Mouse (Mus musculus): Measurements from ENCODE around the gene Krtap28-13. TPM values are rescaled to one million over a fixed set of nuclear protein-coding genes. Genes with fewer than 3 reads are reported as not detected.

Krtap28-13 gene
- polyA plus RNA-seq, 1 experiment = not detected

GRCm38 (mm10) chr1:83059278-83059677 is 1.5 kb upstream of the Krtap28-13 start, which contains the start of gene A030005K14Rik:
A030005K14Rik (minus strand) TSS chr1:83059378.
- 88% methylated on average over 9 of the region's 9 CpGs for WGBS
- Histone ChIP-seq H3K4me3 (ENCODE audit: low read depth, low read length) (no peak within 1 kb of the TSS), H3K36me3 (ENCODE audit: control insufficient read depth, insufficient read depth, low read length) (no peaks in the 10 kb centered on the region), H3K4me1 (ENCODE audit: control insufficient read depth, insufficient read depth, insufficient read length, low read length) (no peaks in the 10 kb centered on the region; the same call in 1 of the 2 replicates), H3K27ac (ENCODE audit: insufficient read depth, low read depth, low read length) (peak within 1 kb of the TSS; percentile 69; the same call in 1 of the 2 replicates), H3K27me3 (ENCODE audit: control insufficient read depth, insufficient read depth, low read length) (no peaks in the 10 kb centered on the region)
- TF ChIP-seq POLR2A (IDR thresholded peaks at IDR 0.05; ENCODE audit: low read depth, low read length) (no peak), CTCF (IDR thresholded peaks at IDR 0.05; ENCODE audit: extremely low read depth, insufficient read length, insufficient replicate concordance, low read depth, low read length) (no peak)

- WGBS = 8% methylated on average over 3 of the region's 3 CpGs
- Histone ChIP-seq H3K27me3 (ENCODE audit: control insufficient read depth, insufficient read depth, low read length) (0 out of 2 replicates have a peak, but pooled peaks cover 4% of the 10 kb centered on the region), H3K4me1 (ENCODE audit: control insufficient read depth, insufficient read depth, insufficient read length, low read length) (no peaks in the 10 kb centered on the region), H3K36me3 (ENCODE audit: control insufficient read depth, insufficient read depth, low read length) (no peaks in the 10 kb centered on the region), H3K4me3 (ENCODE audit: low read depth, low read length) (no peak overlapping the region), H3K27ac (ENCODE audit: insufficient read depth, low read depth, low read length) (no peak overlapping the region)
- TF ChIP-seq POLR2A (IDR thresholded peaks at IDR 0.05; ENCODE audit: low read depth, low read length) (no peak), CTCF (IDR thresholded peaks at IDR 0.05; ENCODE audit: extremely low read depth, insufficient read length, insufficient replicate concordance, low read depth, low read length) (peak; percentile 57; the same call in 1 of the 2 replicates)
Measured at GRCm38 (mm10) chr1:83064851-83065250, 4.1 kb downstream of the Krtap28-13 start.

- Histone ChIP-seq H3K4me3 (ENCODE audit: low read depth, low read length) (no peak overlapping the region), H3K36me3 (ENCODE audit: control insufficient read depth, insufficient read depth, low read length) (no peaks in the 10 kb centered on the region), H3K27ac (ENCODE audit: insufficient read depth, low read depth, low read length) (no peak overlapping the region), H3K4me1 (ENCODE audit: control insufficient read depth, insufficient read depth, insufficient read length, low read length) (no peaks in the 10 kb centered on the region), H3K27me3 (ENCODE audit: control insufficient read depth, insufficient read depth, low read length) (0 out of 2 replicates have a peak, but pooled peaks cover 4% of the 10 kb centered on the region)
- 95% methylated on average over 4 of the region's 4 CpGs for WGBS
- no peak for TF ChIP-seq CTCF (IDR thresholded peaks at IDR 0.05; ENCODE audit: extremely low read depth, insufficient read length, insufficient replicate concordance, low read depth, low read length)
- no peak for TF ChIP-seq POLR2A (IDR thresholded peaks at IDR 0.05; ENCODE audit: low read depth, low read length)
Measured at GRCm38 (mm10) chr1:83066577-83066976, 5.8 kb downstream of the Krtap28-13 start.

GRCm38 (mm10) chr1:83067205-83067604 is 6.5 kb downstream of the Krtap28-13 start:
- no peak overlapping the region for H3K4me3 ChIP-seq (ENCODE audit: low read depth, low read length)
- H3K27ac ChIP-seq (ENCODE audit: insufficient read depth, low read depth, low read length) = no peak overlapping the region
- no peaks in the 10 kb centered on the region for H3K4me1 ChIP-seq (ENCODE audit: control insufficient read depth, insufficient read depth, insufficient read length, low read length)
- TF ChIP-seq POLR2A (IDR thresholded peaks at IDR 0.05; ENCODE audit: low read depth, low read length) = no peak
- TF ChIP-seq CTCF (IDR thresholded peaks at IDR 0.05; ENCODE audit: extremely low read depth, insufficient read length, insufficient replicate concordance, low read depth, low read length) = no peak
- H3K36me3 ChIP-seq (ENCODE audit: control insufficient read depth, insufficient read depth, low read length) = no peaks in the 10 kb centered on the region
- H3K27me3 ChIP-seq (ENCODE audit: control insufficient read depth, insufficient read depth, low read length) = 0 out of 2 replicates have a peak, but pooled peaks cover 4% of the 10 kb centered on the region
- WGBS = 90% methylated on average over 10 of the region's 10 CpGs

GRCm38 (mm10) chr1:83075526-83076189 is 14.9 kb downstream of the Krtap28-13 start:
- 51% methylated on average over 15 of the region's 15 CpGs for WGBS
- TF ChIP-seq CTCF (IDR thresholded peaks at IDR 0.05; ENCODE audit: extremely low read depth, insufficient read length, insufficient replicate concordance, low read depth, low read length) = no peak
- H3K4me1 ChIP-seq (ENCODE audit: control insufficient read depth, insufficient read depth, insufficient read length, low read length) = no peaks in the 10 kb centered on the region
- H3K4me3 ChIP-seq (ENCODE audit: low read depth, low read length) = no peak overlapping the region
- no peaks in the 10 kb centered on the region for H3K36me3 ChIP-seq (ENCODE audit: control insufficient read depth, insufficient read depth, low read length)
- 0 out of 2 replicates have a peak, but pooled peaks cover 5% of the 10 kb centered on the region for H3K27me3 ChIP-seq (ENCODE audit: control insufficient read depth, insufficient read depth, low read length)
- no peak overlapping the region for H3K27ac ChIP-seq (ENCODE audit: insufficient read depth, low read depth, low read length)

GRCm38 (mm10) chr1:83076190-83076917 is 15.6 kb downstream of the Krtap28-13 start:
- no peak for TF ChIP-seq POLR2A (IDR thresholded peaks at IDR 0.05; ENCODE audit: low read depth, low read length)
- peak; percentile 27; the same call in 1 of the 2 replicates for TF ChIP-seq CTCF (IDR thresholded peaks at IDR 0.05; ENCODE audit: extremely low read depth, insufficient read length, insufficient replicate concordance, low read depth, low read length)
- Histone ChIP-seq H3K27ac (ENCODE audit: insufficient read depth, low read depth, low read length) (no peak overlapping the region), H3K27me3 (ENCODE audit: control insufficient read depth, insufficient read depth, low read length) (0 out of 2 replicates have a peak, but pooled peaks cover 5% of the 10 kb centered on the region), H3K36me3 (ENCODE audit: control insufficient read depth, insufficient read depth, low read length) (no peaks in the 10 kb centered on the region), H3K4me1 (ENCODE audit: control insufficient read depth, insufficient read depth, insufficient read length, low read length) (no peaks in the 10 kb centered on the region), H3K4me3 (ENCODE audit: low read depth, low read length) (no peak overlapping the region)
- 64% methylated on average over 11 of the region's 11 CpGs for WGBS

GRCm38 (mm10) chr1:83077016-83077415 is 16.3 kb downstream of the Krtap28-13 start:
- H3K4me3 ChIP-seq (ENCODE audit: low read depth, low read length) = no peak overlapping the region

More at GRCm38 (mm10) chr1:83077016-83077415, 16.3 kb downstream of the Krtap28-13 start:
- Histone ChIP-seq H3K36me3 (ENCODE audit: control insufficient read depth, insufficient read depth, low read length) (no peaks in the 10 kb centered on the region), H3K27ac (ENCODE audit: insufficient read depth, low read depth, low read length) (no peak overlapping the region), H3K27me3 (ENCODE audit: control insufficient read depth, insufficient read depth, low read length) (0 out of 2 replicates have a peak, but pooled peaks cover 5% of the 10 kb centered on the region), H3K4me1 (ENCODE audit: control insufficient read depth, insufficient read depth, insufficient read length, low read length) (no peaks in the 10 kb centered on the region)
- WGBS = 83% methylated on average over 6 of the region's 6 CpGs
- TF ChIP-seq POLR2A (IDR thresholded peaks at IDR 0.05; ENCODE audit: low read depth, low read length) = no peak
- no peak for TF ChIP-seq CTCF (IDR thresholded peaks at IDR 0.05; ENCODE audit: extremely low read depth, insufficient read length, insufficient replicate concordance, low read depth, low read length)

Data from small intestine, adult 2 months (tissue).